Mouse (Mus musculus) neural tube, embryonic 12.5 days (tissue): ENCODE results near the gene Lhx3. TPM values are rescaled to one million over a fixed set of nuclear protein-coding genes. Genes with fewer than 3 reads are reported as not detected.

Source experiments
- ATAC-seq: fragments of 200-750 bp; cut with Nextera tagmentation; 2 replicates; pipeline ENCODE4 v1.8.0; 2017; ENCODE audit warnings: low read depth, mild to moderate bottlenecking, moderate TSS enrichment, moderate library complexity; ENCODE audit not compliant: low FRiP score
- H3K27ac ChIP-seq: fragments of 300-500 bp; sonication (generic); 2 replicates; pipeline ENCODE4 v1.5.1; 2016
- H3K27me3 ChIP-seq: fragments of 300-500 bp; sonication (generic); replicated peaks from 2 replicates; pipeline ENCODE4 v1.6.1; 2016; ENCODE audit warnings: mild to moderate bottlenecking
- H3K36me3 ChIP-seq: fragments of 300-500 bp; sonication (generic); 2 replicates; pipeline ENCODE4 v1.6.1; 2016; ENCODE audit warnings: mild to moderate bottlenecking
- H3K4me1 ChIP-seq: fragments of 300-500 bp; sonication (generic); 2 replicates; pipeline ENCODE4 v1.6.1; 2016
- H3K4me2 ChIP-seq: fragments of 300-500 bp; sonication (generic); replicated peaks from 2 replicates; pipeline ENCODE4 v1.6.1; 2016; ENCODE audit warnings: mild to moderate bottlenecking
- H3K4me3 ChIP-seq: fragments of 300-500 bp; sonication (generic); 2 replicates; pipeline ENCODE4 v1.5.1; 2016
- H3K9ac ChIP-seq: fragments of 300-500 bp; sonication (generic); 2 replicates; pipeline ENCODE4 v1.6.1; 2016; ENCODE audit warnings: mild to moderate bottlenecking
- H3K9me3 ChIP-seq: fragments of 300-500 bp; sonication (generic); 2 replicates; pipeline ENCODE4 v1.6.1; 2016; ENCODE audit warnings: mild to moderate bottlenecking
- WGBS: fragments of 180-500 bp; shearing (Covaris S2); methylation state at CpG from one replicate; pipeline ENCODE4 v1.1.7; 2016; 5-methylcytosine and 5-hydroxymethylcytosine counted together
- polyA plus RNA-seq: library from polyadenylated mRNA; unstranded; fragments of >200 nt; fragmentation: Nextera tagmentation; extraction: Ambion mirVana; gene quantifications from 2 replicates; pipeline ENCODE4 v1.2.1, GENCODE M21; 2016

Lhx3 gene
- polyA plus RNA-seq, 1 experiment from 2014 or later = 16.8 TPM

DNA sequence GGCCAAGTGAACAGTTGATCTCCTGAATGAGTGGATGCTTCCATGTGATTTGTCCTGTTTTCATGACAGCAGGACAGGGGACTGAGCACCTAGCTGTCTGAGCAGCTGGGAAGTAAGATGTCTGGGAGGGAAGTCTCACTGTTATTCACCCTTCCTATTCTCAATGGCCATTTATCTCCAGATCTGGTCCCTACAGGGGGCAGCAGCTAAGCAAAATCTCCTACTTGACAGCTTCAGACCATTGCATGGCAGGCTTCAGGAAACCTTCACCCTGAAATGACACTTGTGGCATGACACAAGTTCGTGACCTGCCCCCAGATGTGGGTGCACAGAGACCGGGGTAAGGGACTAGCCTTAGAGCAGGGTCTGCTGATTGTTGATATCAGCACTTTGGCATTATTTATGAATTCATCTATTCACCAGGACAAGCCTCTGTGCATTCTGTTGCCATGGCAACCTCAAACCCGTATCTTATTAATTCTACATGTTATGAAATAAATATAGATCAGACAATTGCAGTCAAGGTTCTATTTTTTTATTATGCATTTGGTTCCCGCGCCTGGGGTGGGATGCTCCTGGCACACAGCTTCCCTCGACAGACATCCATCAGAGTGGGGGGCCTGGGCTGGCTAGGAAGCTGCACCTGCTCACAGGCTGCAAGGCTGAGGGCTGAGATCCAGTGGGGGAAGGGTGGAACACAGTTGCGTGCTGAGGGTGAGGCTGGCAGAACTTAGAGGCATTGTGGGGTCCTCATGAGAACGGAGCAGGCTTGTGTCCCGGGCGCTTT is 51.7 kb downstream of the Lhx3 start:
- Histone ChIP-seq H3K36me3 (no peaks in the 10 kb centered on the region), H3K4me2 (peak overlapping the region; percentile 7; the same call in 1 of the 2 replicates), H3K4me3 (no peak overlapping the region), H3K27ac (no peak overlapping the region), H3K9me3 (no peaks in the 10 kb centered on the region), H3K27me3 (no peaks in the 10 kb centered on the region), H3K4me1 (peaks cover 14% of the 10 kb centered on the region), H3K9ac (no peak overlapping the region)
- WGBS = 60% methylated on average over 10 of the region's 10 CpGs
- peak; percentile 61; the same call in 1 of the 2 replicates for ATAC-seq

DNA sequence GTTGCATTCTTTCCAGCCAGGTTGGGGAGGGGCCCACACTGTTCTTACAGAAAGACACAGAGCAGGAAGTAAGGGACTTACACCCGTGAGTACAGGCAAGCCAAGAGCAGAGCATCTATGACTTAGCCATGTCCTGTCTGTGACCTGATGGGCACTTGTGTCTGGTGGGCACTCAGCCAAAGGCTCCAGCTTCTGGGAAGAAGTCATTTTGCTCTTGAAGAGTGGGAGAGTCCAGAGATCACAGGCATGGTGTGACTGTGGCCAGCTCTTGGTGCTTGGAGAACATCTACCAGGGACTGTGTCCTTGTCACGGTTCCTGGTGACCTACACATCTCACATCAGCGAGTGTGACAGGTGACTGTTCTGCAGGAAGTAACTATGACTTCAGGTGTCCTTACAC is 52.4 kb downstream of the Lhx3 start:
- ATAC-seq = no peak
- no peak overlapping the region for H3K27ac ChIP-seq
- 76% methylated on average over 3 of the region's 3 CpGs for WGBS
- peaks cover 14% of the 10 kb centered on the region for H3K4me1 ChIP-seq
- no peaks in the 10 kb centered on the region for H3K36me3 ChIP-seq
- H3K27me3 ChIP-seq = no peaks in the 10 kb centered on the region
- no peak overlapping the region for H3K4me3 ChIP-seq
- no peak overlapping the region for H3K4me2 ChIP-seq
- H3K9ac ChIP-seq = no peak overlapping the region
- no peaks in the 10 kb centered on the region for H3K9me3 ChIP-seq

- no peaks in the 10 kb centered on the region for H3K9me3 ChIP-seq
- H3K27ac ChIP-seq = no peak overlapping the region
- H3K27me3 ChIP-seq = no peaks in the 10 kb centered on the region
- no peak overlapping the region for H3K4me3 ChIP-seq
- ATAC-seq = no peak
- H3K36me3 ChIP-seq = no peaks in the 10 kb centered on the region
- WGBS = 72% methylated on average over 5 of the region's 5 CpGs
- peaks cover 14% of the 10 kb centered on the region for H3K4me1 ChIP-seq
- no peak overlapping the region for H3K4me2 ChIP-seq
- H3K9ac ChIP-seq = no peak overlapping the region
Observed at GRCm38 (mm10) chr2:26154586-26154985, 53.5 kb downstream of the Lhx3 start.

- ATAC-seq = peak; percentile 59
- H3K9ac ChIP-seq = no peak overlapping the region
- H3K36me3 ChIP-seq = no peaks in the 10 kb centered on the region
- WGBS = 8% methylated on average over 4 of the region's 4 CpGs
- H3K4me2 ChIP-seq = no peak overlapping the region
- H3K9me3 ChIP-seq = no peaks in the 10 kb centered on the region
- H3K4me3 ChIP-seq = no peak overlapping the region
- H3K27ac ChIP-seq = no peak overlapping the region
- H3K4me1 ChIP-seq = peaks cover 14% of the 10 kb centered on the region
- no peaks in the 10 kb centered on the region for H3K27me3 ChIP-seq
Observed at GRCm38 (mm10) chr2:26153909-26154340, 54.2 kb downstream of the Lhx3 start.

DNA sequence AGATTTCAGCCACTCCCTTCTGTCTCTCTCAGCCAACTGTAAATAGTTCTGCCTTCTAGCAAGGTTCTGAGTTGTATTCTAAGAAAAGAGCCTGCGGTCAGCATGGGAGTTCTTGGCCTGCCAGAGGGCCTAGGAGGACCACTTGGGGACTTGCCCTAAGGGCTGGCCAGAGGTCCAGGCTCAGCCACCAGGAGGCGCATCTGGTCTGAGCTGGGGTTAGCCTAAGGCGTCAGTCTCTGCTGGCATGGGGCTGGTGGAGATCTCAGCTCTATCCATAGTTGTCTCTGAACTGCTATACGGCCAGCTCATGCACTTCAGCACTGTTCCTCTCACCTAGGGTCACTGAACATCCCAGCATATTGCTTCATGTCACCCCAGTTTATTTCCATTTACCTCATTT is 54.8 kb downstream of the Lhx3 start:
- Histone ChIP-seq H3K36me3 (no peaks in the 10 kb centered on the region), H3K4me1 (peaks cover 14% of the 10 kb centered on the region), H3K4me3 (no peak overlapping the region), H3K4me2 (no peak overlapping the region), H3K9ac (no peak overlapping the region), H3K27ac (no peak overlapping the region), H3K9me3 (no peaks in the 10 kb centered on the region), H3K27me3 (no peaks in the 10 kb centered on the region)
- ATAC-seq = no peak
- 32% methylated on average over 4 of the region's 4 CpGs for WGBS

Other genes with a start within 250 kb of the Lhx3 start
- gene Camsap1, start 225.0 kb downstream of the Lhx3 start, polyA plus RNA-seq = 80.2 and 82.6 TPM in 2 replicates
- gene Ubac1, start 186.5 kb downstream of the Lhx3 start, polyA plus RNA-seq = 106 and 107 TPM in 2 replicates
- gene Nacc2, start 85.1 kb downstream of the Lhx3 start, polyA plus RNA-seq = 15.0 and 15.2 TPM in 2 replicates
- gene Qsox2, start 29.2 kb upstream of the Lhx3 start, polyA plus RNA-seq = 18.4 and 20.6 TPM in 2 replicates
- gene Ccdc187, start 86.3 kb upstream of the Lhx3 start, polyA plus RNA-seq = 0.10 and 0.11 TPM in 2 replicates
- gene Gpsm1, start 107.2 kb upstream of the Lhx3 start, polyA plus RNA-seq = 112 and 118 TPM in 2 replicates
- 36.1 and 36.3 TPM in 2 replicates for gene Dnlz, start 143.8 kb upstream of the Lhx3 start, polyA plus RNA-seq
- 1.0 and 1.7 TPM in 2 replicates for gene Card9, start 152.6 kb upstream of the Lhx3 start, polyA plus RNA-seq
- gene Snapc4, start 172.4 kb upstream of the Lhx3 start, polyA plus RNA-seq = 33.4 and 34.6 TPM in 2 replicates
- gene Entr1, start 181.0 kb upstream of the Lhx3 start, polyA plus RNA-seq = 177 and 180 TPM in 2 replicates
- 113 and 115 TPM in 2 replicates for gene Pmpca, start 181.1 kb upstream of the Lhx3 start, polyA plus RNA-seq
- 29.7 and 32.7 TPM in 2 replicates for gene Inpp5e, start 200.9 kb upstream of the Lhx3 start, polyA plus RNA-seq
- 26.0 and 26.3 TPM in 2 replicates for gene Sec16a, start 236.9 kb upstream of the Lhx3 start, polyA plus RNA-seq